Mouse (Mus musculus) megakaryocyte, embryonic 14.5 days (primary cell): ENCODE data around the gene Tacc2.

Experiments used
- FLI1 ChIP-seq: IDR thresholded peaks from 2 replicates; pipeline ENCODE4 v1.6.1; 2012; ENCODE audit warnings: low read length, inconsistent platforms, mixed read lengths
- GATA1 ChIP-seq: IDR thresholded peaks from 3 replicates; pipeline ENCODE4 v1.6.1; 2012; ENCODE audit warnings: mixed read lengths, low read length, inconsistent platforms, borderline replicate concordance

DNA sequence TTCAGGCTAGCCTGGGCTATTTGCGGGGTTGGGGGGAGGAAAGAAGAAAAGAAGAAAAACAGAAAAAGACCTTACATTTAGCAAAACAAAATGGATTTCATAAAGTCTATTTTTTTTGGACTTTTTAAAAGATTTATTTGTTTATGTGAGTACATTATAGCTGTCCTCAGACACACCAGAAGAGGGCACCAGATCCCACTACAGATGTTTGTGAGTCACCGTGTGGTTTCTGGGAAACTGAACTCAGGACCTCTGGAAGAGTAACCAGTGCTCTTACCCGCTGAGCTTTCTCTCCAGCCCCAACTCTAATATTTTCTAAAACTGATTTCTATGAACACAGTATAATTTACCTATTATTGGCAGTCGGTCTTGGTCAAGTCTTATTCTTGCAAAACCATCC lies 42.1 kb upstream of the Tacc2 start:
- TF ChIP-seq GATA1 (no peak), FLI1 (no peak)
